Mouse (Mus musculus) heart, adult 2 months (tissue): ENCODE results near the gene Pml.

Source experiments
- CTCF ChIP-seq: fragments of 200-600 bp; IDR thresholded peaks from 2 replicates; pipeline ENCODE4 v1.8.1; 2022; ENCODE audit warnings: antibody characterized with exemption, mild to moderate bottlenecking, moderate library complexity
- EP300 ChIP-seq: fragments of 200-500 bp; IDR thresholded peaks from 2 replicates; pipeline ENCODE4 v1.6.1; 2011; ENCODE audit warnings: low read depth, low read length, control low read depth; ENCODE audit not compliant: insufficient read depth
- POLR2A ChIP-seq: fragments of 200-500 bp; IDR thresholded peaks from 2 replicates; pipeline ENCODE4 v1.6.1; 2011; ENCODE audit warnings: mild to moderate bottlenecking, low read depth, low read length, control low read depth; ENCODE audit not compliant: insufficient read depth

- no peak for TF ChIP-seq CTCF
- no peak for TF ChIP-seq POLR2A
- TF ChIP-seq EP300: no peak
Measured at GRCm38 (mm10) chr9:58218539-58218938, 31.0 kb downstream of the Pml start.
